Mouse (Mus musculus): ENCODE data around the gene Inpp4b. TPM values are rescaled to one million over a fixed set of nuclear protein-coding genes. Genes with fewer than 3 reads are reported as not detected.
A peak's percentile ranks its signal among the peaks of the same experiment; 100 is the strongest.

Inpp4b gene
- polyA plus RNA-seq, 1 experiment from 2014 or later = 9.1 TPM

DNA sequence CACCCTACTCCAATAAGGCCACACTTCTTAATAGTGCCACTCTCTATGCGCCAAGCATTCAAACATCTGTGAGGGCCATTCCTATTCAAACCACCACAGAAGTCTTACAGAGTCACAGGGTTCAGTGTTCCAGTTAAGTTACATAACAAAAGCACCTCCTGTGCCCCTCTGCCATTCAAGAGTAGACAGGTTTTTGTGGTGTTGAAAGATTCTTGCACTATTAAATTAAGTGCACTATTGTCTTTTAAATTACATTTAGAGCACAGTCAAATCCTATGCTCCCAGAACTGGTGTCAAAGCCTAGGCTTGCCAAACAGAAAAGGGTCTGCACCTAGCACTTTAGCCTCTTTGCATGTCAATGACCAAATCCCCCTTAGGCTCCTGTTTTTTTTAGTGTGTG, 550.9 kb downstream of the Inpp4b start:
- DNase-seq (ENCODE audit: low spot score) = no peak
- Histone ChIP-seq H3K9me3 (replicated peaks; ENCODE audit: low read length) (no peaks in the 10 kb centered on the region), H3K27me3 (ENCODE audit: insufficient read depth, low read length) (no peaks in the 10 kb centered on the region), H3K27ac (no peak overlapping the region), H3K36me3 (ENCODE audit: insufficient read depth, low read length) (no peaks in the 10 kb centered on the region), H3K4me1 (replicated peaks; ENCODE audit: insufficient read depth, low read length) (no peaks in the 10 kb centered on the region), H3K4me3 (replicated peaks; ENCODE audit: low read depth, low read length) (no peak overlapping the region), H3K4me2 (ENCODE audit: low read length) (no peak overlapping the region), H3K9ac (ENCODE audit: low read depth, low read length) (no peak overlapping the region)
- WGBS = 96% methylated on average over 1 of the region's 1 CpGs
- ATAC-seq (replicated peaks; ENCODE audit: low FRiP score, low read depth) = no peak
- no peak for TF ChIP-seq CTCF (IDR thresholded peaks at IDR 0.05; ENCODE audit: low read depth)

DNA sequence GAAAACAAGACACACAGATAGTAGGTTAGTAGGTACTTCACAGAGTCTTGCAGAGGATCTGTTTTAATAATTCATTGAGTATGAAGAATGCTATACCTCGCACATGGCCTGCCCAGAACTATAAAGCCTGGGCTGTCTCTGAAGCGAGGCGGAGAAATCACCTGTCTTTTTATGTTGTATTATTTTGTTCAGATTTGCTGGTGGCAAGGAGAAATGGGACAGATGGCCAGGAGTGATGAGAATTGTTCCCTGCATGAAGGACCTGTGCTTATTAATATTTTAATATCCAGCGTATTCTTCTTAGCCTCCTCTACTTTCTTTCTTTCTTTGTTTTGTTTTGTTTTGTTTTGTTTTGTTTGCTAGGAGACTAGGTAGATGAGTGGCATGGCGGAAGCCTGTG, 604.5 kb downstream of the Inpp4b start:
- Histone ChIP-seq H3K9me3 (replicated peaks; ENCODE audit: low read length) (no peaks in the 10 kb centered on the region), H3K9ac (ENCODE audit: low read depth, low read length) (no peak overlapping the region), H3K36me3 (ENCODE audit: insufficient read depth, low read length) (no peaks in the 10 kb centered on the region), H3K4me3 (replicated peaks; ENCODE audit: low read depth, low read length) (no peak overlapping the region), H3K4me2 (ENCODE audit: low read length) (no peak overlapping the region), H3K27me3 (ENCODE audit: insufficient read depth, low read length) (no peaks in the 10 kb centered on the region), H3K4me1 (replicated peaks; ENCODE audit: insufficient read depth, low read length) (no peaks in the 10 kb centered on the region), H3K27ac (no peak overlapping the region)
- DNase-seq (ENCODE audit: low spot score) (no peak), ATAC-seq (replicated peaks; ENCODE audit: low FRiP score, low read depth) (no peak)
- WGBS = 94% methylated on average over 5 of the region's 5 CpGs
- no peak for TF ChIP-seq CTCF (IDR thresholded peaks at IDR 0.05; ENCODE audit: low read depth)

DNA sequence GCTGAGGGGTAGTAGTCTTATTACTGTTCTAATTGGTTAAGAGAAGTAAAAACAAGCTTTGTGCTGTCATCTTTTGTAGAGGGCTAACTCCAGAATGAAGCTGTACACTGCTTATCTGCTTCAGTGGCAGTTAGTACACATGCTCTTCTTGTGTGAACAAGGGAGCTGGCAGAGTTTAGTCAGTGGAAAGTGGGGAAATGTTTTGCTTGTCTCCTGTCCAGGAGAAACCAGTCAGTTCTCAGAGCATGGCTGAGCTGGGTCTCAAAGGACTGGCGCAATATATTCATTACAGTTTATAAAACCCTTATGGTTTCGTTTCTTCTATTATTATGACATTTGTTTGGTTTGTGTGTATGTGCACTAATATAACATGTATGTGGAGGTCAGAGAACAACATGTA, 610.7 kb downstream of the Inpp4b start:
- no peak for ATAC-seq (replicated peaks; ENCODE audit: low FRiP score, low read depth)
- H3K4me3 ChIP-seq (replicated peaks; ENCODE audit: low read depth, low read length) = no peak overlapping the region
- H3K9me3 ChIP-seq (replicated peaks; ENCODE audit: low read length) = no peaks in the 10 kb centered on the region
- no peaks in the 10 kb centered on the region for H3K4me1 ChIP-seq (replicated peaks; ENCODE audit: insufficient read depth, low read length)
- H3K27me3 ChIP-seq (ENCODE audit: insufficient read depth, low read length) = no peaks in the 10 kb centered on the region
- H3K9ac ChIP-seq (ENCODE audit: low read depth, low read length) = no peak overlapping the region
- WGBS = 79% methylated on average over 2 of the region's 2 CpGs
- H3K36me3 ChIP-seq (ENCODE audit: insufficient read depth, low read length) = no peaks in the 10 kb centered on the region
- H3K4me2 ChIP-seq (ENCODE audit: low read length) = no peak overlapping the region
- no peak for TF ChIP-seq CTCF (IDR thresholded peaks at IDR 0.05; ENCODE audit: low read depth)
- no peak overlapping the region for H3K27ac ChIP-seq
- no peak for DNase-seq (ENCODE audit: low spot score)

GRCm38 (mm10) chr8:81985128-81985665, 642.8 kb downstream of the Inpp4b start:
- ATAC-seq (replicated peaks; ENCODE audit: low FRiP score, low read depth) (no peak), DNase-seq (ENCODE audit: low spot score) (no peak)
- no peak overlapping the region for H3K4me3 ChIP-seq (replicated peaks; ENCODE audit: low read depth, low read length)
- no peak overlapping the region for H3K4me2 ChIP-seq (ENCODE audit: low read length)
- H3K36me3 ChIP-seq (ENCODE audit: insufficient read depth, low read length) = no peaks in the 10 kb centered on the region
- no peak overlapping the region for H3K9ac ChIP-seq (ENCODE audit: low read depth, low read length)
- no peaks in the 10 kb centered on the region for H3K4me1 ChIP-seq (replicated peaks; ENCODE audit: insufficient read depth, low read length)
- no peak overlapping the region for H3K27ac ChIP-seq
- 48% methylated on average over 8 of the region's 8 CpGs for WGBS
- no peaks in the 10 kb centered on the region for H3K27me3 ChIP-seq (ENCODE audit: insufficient read depth, low read length)
- H3K9me3 ChIP-seq (replicated peaks; ENCODE audit: low read length) = no peaks in the 10 kb centered on the region
- TF ChIP-seq CTCF (IDR thresholded peaks at IDR 0.05; ENCODE audit: low read depth) = no peak

DNA sequence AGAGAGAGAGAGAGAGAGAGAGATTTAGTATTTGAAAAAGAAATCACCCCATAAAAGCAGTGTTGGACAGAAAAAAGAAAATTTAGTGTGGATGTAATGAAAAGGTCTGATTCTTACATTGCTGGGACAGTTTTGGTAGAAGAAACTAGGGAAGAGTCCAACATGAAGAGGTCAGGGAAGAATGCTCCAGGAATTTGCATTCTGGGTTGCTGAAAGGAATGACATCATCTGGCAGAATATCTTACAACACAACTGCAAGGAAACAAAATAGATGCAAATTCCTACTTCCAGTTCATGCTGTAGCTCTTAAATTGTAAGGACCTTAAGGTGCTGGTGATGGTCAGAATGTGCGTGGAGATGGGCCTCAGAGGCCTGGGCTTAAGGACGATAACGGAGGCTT, 650.6 kb downstream of the Inpp4b start:
- WGBS = 86% methylated on average over 3 of the region's 3 CpGs
- no peak overlapping the region for H3K27ac ChIP-seq

GRCm38 (mm10) chr8:81996239-81996638, 653.9 kb downstream of the Inpp4b start:
- Histone ChIP-seq H3K27me3 (ENCODE audit: insufficient read depth, low read length) (no peaks in the 10 kb centered on the region), H3K4me2 (ENCODE audit: low read length) (no peak overlapping the region), H3K9ac (ENCODE audit: low read depth, low read length) (no peak overlapping the region), H3K27ac (no peak overlapping the region), H3K4me1 (replicated peaks; ENCODE audit: insufficient read depth, low read length) (no peaks in the 10 kb centered on the region), H3K4me3 (replicated peaks; ENCODE audit: low read depth, low read length) (no peak overlapping the region), H3K9me3 (replicated peaks; ENCODE audit: low read length) (no peaks in the 10 kb centered on the region), H3K36me3 (ENCODE audit: insufficient read depth, low read length) (no peaks in the 10 kb centered on the region)
- WGBS = 65% methylated on average over 3 of the region's 3 CpGs
- DNase-seq (ENCODE audit: low spot score) (no peak), ATAC-seq (replicated peaks; ENCODE audit: low FRiP score, low read depth) (no peak)
- TF ChIP-seq CTCF (IDR thresholded peaks at IDR 0.05; ENCODE audit: low read depth) = no peak

More for the DNA sequence above, 650.6 kb downstream of the Inpp4b start:
- ATAC-seq (replicated peaks; ENCODE audit: low FRiP score, low read depth) (no peak), DNase-seq (ENCODE audit: low spot score) (peak; percentile 14)
- no peak overlapping the region for H3K4me3 ChIP-seq (replicated peaks; ENCODE audit: low read depth, low read length)
- H3K4me2 ChIP-seq (ENCODE audit: low read length) = no peak overlapping the region
- H3K36me3 ChIP-seq (ENCODE audit: insufficient read depth, low read length) = no peaks in the 10 kb centered on the region
- no peaks in the 10 kb centered on the region for H3K9me3 ChIP-seq (replicated peaks; ENCODE audit: low read length)
- H3K27me3 ChIP-seq (ENCODE audit: insufficient read depth, low read length) = no peaks in the 10 kb centered on the region
- H3K4me1 ChIP-seq (replicated peaks; ENCODE audit: insufficient read depth, low read length) = no peaks in the 10 kb centered on the region
- H3K9ac ChIP-seq (ENCODE audit: low read depth, low read length) = no peak overlapping the region
- no peak for TF ChIP-seq CTCF (IDR thresholded peaks at IDR 0.05; ENCODE audit: low read depth)

DNA sequence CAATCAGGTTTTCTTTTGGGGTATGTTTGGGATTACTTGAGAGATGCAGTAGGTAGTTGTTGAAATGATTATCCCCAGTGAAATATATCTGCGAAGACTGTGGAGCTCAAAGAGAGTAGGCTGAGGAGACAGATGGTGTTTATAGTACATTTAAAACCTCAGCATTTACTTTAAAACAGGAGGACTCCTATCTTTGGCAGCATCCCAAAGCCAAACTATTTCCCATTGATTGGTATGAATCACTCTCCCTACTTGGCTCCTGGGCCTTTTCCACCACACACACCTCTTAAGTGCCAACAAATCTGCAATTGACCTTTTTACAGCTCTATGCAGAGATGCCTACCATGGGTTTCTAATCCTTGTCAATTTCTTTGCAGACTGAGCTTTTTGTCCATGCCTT, 654.5 kb downstream of the Inpp4b start:
- no peak for TF ChIP-seq CTCF (IDR thresholded peaks at IDR 0.05; ENCODE audit: low read depth)
- WGBS = 94% methylated on average over 1 of the region's 1 CpGs
- no peaks in the 10 kb centered on the region for H3K4me1 ChIP-seq (replicated peaks; ENCODE audit: insufficient read depth, low read length)

More for the DNA sequence above, 654.5 kb downstream of the Inpp4b start:
- Histone ChIP-seq H3K4me3 (replicated peaks; ENCODE audit: low read depth, low read length) (no peak overlapping the region), H3K27me3 (ENCODE audit: insufficient read depth, low read length) (no peaks in the 10 kb centered on the region), H3K36me3 (ENCODE audit: insufficient read depth, low read length) (no peaks in the 10 kb centered on the region), H3K9me3 (replicated peaks; ENCODE audit: low read length) (no peaks in the 10 kb centered on the region), H3K9ac (ENCODE audit: low read depth, low read length) (no peak overlapping the region), H3K27ac (no peak overlapping the region), H3K4me2 (ENCODE audit: low read length) (no peak overlapping the region)
- DNase-seq (ENCODE audit: low spot score) (no peak), ATAC-seq (replicated peaks; ENCODE audit: low FRiP score, low read depth) (no peak)
